Mouse (Mus musculus): ENCODE results near the gene Ikbke.
"Not testable (repeated sequence)": the region's sequence is repeated elsewhere in the genome, so short reads cannot be mapped to it uniquely, and the experiment has no call there.

Ikbke gene

GRCm38 (mm10) chr1:131281731-131282130 lies 2.3 kb upstream of the Ikbke start:
- DNase-seq (ENCODE audit: low spot score): no peak

- no peak for DNase-seq (ENCODE audit: low spot score)
Measured at GRCm38 (mm10) chr1:131280280-131280679, 874 bp upstream of the Ikbke start.

GRCm38 (mm10) chr1:131278606-131279455 lies 575 bp downstream of the Ikbke start:
- DNase-seq (ENCODE audit: low spot score): no peak

- DNase-seq (ENCODE audit: low spot score): no peak
Measured at GRCm38 (mm10) chr1:131276831-131277230, 2.6 kb downstream of the Ikbke start.

- no peak for DNase-seq (ENCODE audit: low spot score)
Measured at GRCm38 (mm10) chr1:131275577-131275976, 3.8 kb downstream of the Ikbke start.

- DNase-seq (ENCODE audit: low spot score): no peak
Measured at GRCm38 (mm10) chr1:131274725-131275539, 4.5 kb downstream of the Ikbke start.

- no peak for DNase-seq (ENCODE audit: low spot score)
Measured at GRCm38 (mm10) chr1:131269797-131270578, 9.4 kb downstream of the Ikbke start.

- DNase-seq (ENCODE audit: low spot score): no peak
Measured at GRCm38 (mm10) chr1:131268776-131269175, 10.6 kb downstream of the Ikbke start.

GRCm38 (mm10) chr1:131263905-131264304 lies 15.5 kb downstream of the Ikbke start:
- DNase-seq (ENCODE audit: low spot score): no peak

GRCm38 (mm10) chr1:131260309-131260656 lies 19.1 kb downstream of the Ikbke start:
- no peak for DNase-seq (ENCODE audit: low spot score)

GRCm38 (mm10) chr1:131259632-131260308 lies 19.6 kb downstream of the Ikbke start:
- DNase-seq (ENCODE audit: low spot score): no peak

- no peak for DNase-seq (ENCODE audit: low spot score)
Measured at GRCm38 (mm10) chr1:131257288-131257687, 22.1 kb downstream of the Ikbke start.

- DNase-seq (ENCODE audit: low spot score): not testable (repeated sequence)
Measured at GRCm38 (mm10) chr1:131252516-131253250, 26.7 kb downstream of the Ikbke start.

- no peak for DNase-seq (ENCODE audit: low spot score)
Measured at GRCm38 (mm10) chr1:131246433-131247395, 32.7 kb downstream of the Ikbke start.

- DNase-seq (ENCODE audit: low spot score): no peak
Measured at GRCm38 (mm10) chr1:131245926-131246325, 33.5 kb downstream of the Ikbke start.

GRCm38 (mm10) chr1:131245089-131245856 lies 34.1 kb downstream of the Ikbke start, which contains the start of gene Rassf5:
Gene Rassf5 (minus strand): TSS chr1:131245258.
- DNase-seq (ENCODE audit: low spot score): no peak

- no peak for DNase-seq (ENCODE audit: low spot score)
Measured at GRCm38 (mm10) chr1:131244536-131245088, 34.8 kb downstream of the Ikbke start.

GRCm38 (mm10) chr1:131242956-131243355 lies 36.5 kb downstream of the Ikbke start:
- DNase-seq (ENCODE audit: low spot score): no peak

All from urinary bladder, postnatal 10 days (tissue).